Mouse (Mus musculus) C2C12 (cell line): ENCODE results near the gene Veph1.

Experiments used
- CEBPB ChIP-seq: IDR thresholded peaks from one replicate; pipeline ENCODE4 v1.6.1; 2011; ENCODE audit warnings: low read depth, mild to moderate bottlenecking, control low read depth, moderate library complexity
- CTCF ChIP-seq: IDR thresholded peaks from one replicate; pipeline ENCODE4 v1.5.1; 2011; ENCODE audit not compliant: control insufficient read depth, insufficient read depth, insufficient read length
- MYOD1 ChIP-seq: IDR thresholded peaks from one replicate; pipeline ENCODE4 v1.6.1; 2011; ENCODE audit warnings: low read depth; ENCODE audit not compliant: control insufficient read depth, insufficient read length
- USF1 ChIP-seq: IDR thresholded peaks from one replicate; pipeline ENCODE4 v1.6.1; 2011; ENCODE audit warnings: low read depth, mild to moderate bottlenecking, control low read depth, moderate library complexity

- TF ChIP-seq CEBPB (no peak), MYOD1 (no peak), CTCF (no peak), USF1 (no peak)
These were observed 75.4 kb downstream of the Veph1 start for GRCm38 (mm10) chr3:66221243-66221611.
